Mouse (Mus musculus) midbrain, postnatal 0 days (tissue): ENCODE data around the gene Wfdc3. TPM values are rescaled to one million over a fixed set of nuclear protein-coding genes. Genes with fewer than 3 reads are reported as not detected.

ENCODE experiments used
- ATAC-seq: fragments of 200-750 bp; cut with Nextera tagmentation; 2 replicates; pipeline ENCODE4 v1.8.0; 2017; ENCODE audit warnings: moderate number of reproducible peaks, mild to moderate bottlenecking, moderate TSS enrichment, moderate library complexity; ENCODE audit not compliant: low FRiP score
- DNase-seq: peaks from one replicate; pipeline ENCODE4 v3.0.0-alpha.2; 2015; ENCODE audit warnings: low spot score
- H3K27ac ChIP-seq: fragments of 300-500 bp; sonication (generic); 2 replicates; pipeline ENCODE4 v1.5.1; 2014; ENCODE audit warnings: low read depth, mild to moderate bottlenecking, low read length, mixed read lengths
- H3K27me3 ChIP-seq: fragments of 300-500 bp; sonication (generic); 2 replicates; pipeline ENCODE4 v1.6.1; 2014; ENCODE audit warnings: low read length, control low read depth, mixed read lengths; ENCODE audit not compliant: insufficient read depth
- H3K36me3 ChIP-seq: fragments of 300-500 bp; sonication (generic); 2 replicates; pipeline ENCODE4 v1.6.1; 2014; ENCODE audit warnings: low read length, control low read depth, mixed read lengths; ENCODE audit not compliant: insufficient read depth
- H3K4me1 ChIP-seq: fragments of 300-500 bp; sonication (generic); 2 replicates; pipeline ENCODE4 v1.6.1; 2014; ENCODE audit warnings: mild to moderate bottlenecking, control low read depth, antibody characterized with exemption, low read length, mixed read lengths; ENCODE audit not compliant: insufficient read depth
- H3K4me2 ChIP-seq: fragments of 300-500 bp; sonication (generic); 2 replicates; pipeline ENCODE4 v1.6.1; 2014; ENCODE audit warnings: low read depth, mild to moderate bottlenecking, low read length, mixed read lengths; ENCODE audit not compliant: poor library complexity, severe bottlenecking
- H3K4me3 ChIP-seq: fragments of 300-500 bp; sonication (generic); 2 replicates; pipeline ENCODE4 v1.5.1; 2014; ENCODE audit warnings: low read depth, mild to moderate bottlenecking, low read length, moderate library complexity
- H3K9ac ChIP-seq: fragments of 300-500 bp; sonication (generic); replicated peaks from 2 replicates; pipeline ENCODE4 v1.6.1; 2014; ENCODE audit warnings: mild to moderate bottlenecking, low read length, moderate library complexity, mixed read lengths; ENCODE audit not compliant: poor library complexity, severe bottlenecking
- H3K9me3 ChIP-seq: fragments of 300-500 bp; sonication (generic); 2 replicates; pipeline ENCODE4 v1.6.1; 2016; ENCODE audit warnings: low read length, control low read depth
- CTCF ChIP-seq: IDR thresholded peaks from 2 replicates; pipeline ENCODE4 v1.5.1; 2016; ENCODE audit warnings: antibody characterized with exemption, mild to moderate bottlenecking
- WGBS: fragments of 180-500 bp; shearing (Covaris S2); extraction: QIAGEN DNeasy Blood & Tissue Kit; methylation state at CpG from one replicate; pipeline ENCODE4 v1.1.7; 2014; 5-methylcytosine and 5-hydroxymethylcytosine counted together
- polyA plus RNA-seq: library from polyadenylated mRNA; unstranded; fragments of >200 nt; fragmentation: Nextera tagmentation; extraction: Ambion mirVana; gene quantifications from 2 replicates; pipeline ENCODE4 v1.2.1, GENCODE M21; 2015
- total RNA-seq: library from RNA; depleted of rRNA; stranded (reverse); fragments of >200 nt; gene quantifications from 2 replicates; pipeline ENCODE4 v1.2.3, GENCODE M21; 2014

Wfdc3 gene
- total and polyA plus RNA-seq, 2 experiments from 2014 or later, result 0.16 to 0.60 TPM

GRCm38 (mm10) chr2:164746693-164747092, 962 bp upstream of the Wfdc3 start:
- Histone ChIP-seq H3K4me1 (peaks cover 9% of the 10 kb centered on the region; the same call in 1 of the 2 replicates), H3K4me3 (peak overlapping the region; percentile 92), H3K9ac (peak overlapping the region; percentile 94), H3K4me2 (peak overlapping the region; percentile 79), H3K27me3 (no peaks in the 10 kb centered on the region; the same call in 1 of the 2 replicates), H3K9me3 (no peaks in the 10 kb centered on the region), H3K36me3 (peaks cover 9% of the 10 kb centered on the region; the same call in 1 of the 2 replicates), H3K27ac (peak overlapping the region; percentile 73)
- DNase-seq (no peak), ATAC-seq (no peak)
- 60% methylated on average over 8 of the region's 8 CpGs for WGBS
- no peak for TF ChIP-seq CTCF

- Histone ChIP-seq H3K27me3 (no peaks in the 10 kb centered on the region; the same call in 1 of the 2 replicates), H3K9me3 (no peaks in the 10 kb centered on the region), H3K9ac (no peak overlapping the region), H3K4me3 (peak overlapping the region; percentile 92), H3K4me1 (peaks cover 9% of the 10 kb centered on the region; the same call in 1 of the 2 replicates), H3K36me3 (peaks cover 4% of the 10 kb centered on the region; the same call in 1 of the 2 replicates), H3K27ac (no peak overlapping the region), H3K4me2 (peak overlapping the region; percentile 79)
- 74% methylated on average over 13 of the region's 13 CpGs for WGBS
- ATAC-seq (no peak), DNase-seq (no peak)
- no peak for TF ChIP-seq CTCF
These were observed 744 bp downstream of the Wfdc3 start for GRCm38 (mm10) chr2:164744987-164745386.

DNA sequence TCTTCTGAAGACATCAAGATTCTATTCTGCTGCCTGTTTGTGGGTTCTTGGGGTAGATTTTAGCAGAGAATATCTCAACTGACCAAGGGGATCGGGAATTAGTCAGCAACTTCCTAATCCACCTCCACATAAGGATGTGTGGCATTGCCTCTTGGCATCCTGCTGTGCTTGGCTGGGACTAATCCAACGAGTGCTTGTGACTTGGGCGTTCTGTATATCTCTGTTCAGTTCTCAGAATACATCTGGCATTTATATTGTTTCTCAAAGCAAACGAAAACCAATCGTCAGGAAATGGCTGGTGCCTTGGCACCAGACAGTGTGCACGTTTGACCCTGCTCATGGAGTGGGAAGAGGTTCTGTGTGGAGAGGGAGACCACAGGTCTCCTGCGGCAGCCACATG, 5.9 kb downstream of the Wfdc3 start:
- Histone ChIP-seq H3K27ac (no peak overlapping the region), H3K4me1 (peaks cover 1% of the 10 kb centered on the region; the same call in 1 of the 2 replicates), H3K27me3 (no peaks in the 10 kb centered on the region; the same call in 1 of the 2 replicates), H3K9me3 (no peaks in the 10 kb centered on the region), H3K4me2 (no peak overlapping the region), H3K4me3 (no peak overlapping the region), H3K36me3 (no peaks in the 10 kb centered on the region), H3K9ac (no peak overlapping the region)
- TF ChIP-seq CTCF, result no peak
- ATAC-seq (no peak), DNase-seq (no peak)
- 63% methylated on average over 7 of the region's 7 CpGs for WGBS

DNA sequence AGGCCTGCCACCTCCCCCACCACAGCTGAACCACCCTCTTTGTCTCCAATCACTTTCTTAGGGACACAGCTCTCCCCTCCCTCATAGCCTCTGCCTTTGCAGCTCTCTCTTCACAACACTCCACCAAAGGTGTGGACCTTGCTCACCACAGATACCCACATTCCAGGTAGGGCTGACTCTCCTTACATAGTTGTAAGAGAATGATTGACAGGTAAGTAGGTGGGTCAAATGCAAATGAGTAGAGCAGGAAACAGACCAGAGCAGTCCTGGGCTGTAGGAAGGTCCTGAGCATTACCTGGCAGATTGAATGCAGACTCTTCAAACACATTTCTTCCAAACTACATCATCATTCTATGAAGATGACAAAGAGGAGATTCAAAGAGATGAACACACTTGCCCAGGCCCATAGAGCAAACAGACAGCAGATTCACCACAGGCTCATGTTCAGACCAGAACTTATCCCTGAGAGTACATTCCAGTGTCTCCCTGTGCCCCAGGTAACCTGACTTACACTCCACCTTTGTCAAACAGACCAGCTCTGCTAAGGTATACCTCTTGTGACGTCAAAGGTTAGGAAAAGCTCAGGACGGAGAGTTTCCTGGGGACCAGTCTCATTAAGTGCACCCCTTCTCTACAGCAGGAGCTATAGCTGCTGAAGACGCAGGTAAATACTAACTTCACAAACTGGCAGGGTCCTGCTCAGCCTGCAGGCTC, 8.2 kb downstream of the Wfdc3 start:
- Histone ChIP-seq H3K4me1 (no peaks in the 10 kb centered on the region), H3K9me3 (no peaks in the 10 kb centered on the region), H3K9ac (no peak overlapping the region), H3K4me3 (no peak overlapping the region), H3K27ac (no peak overlapping the region), H3K27me3 (no peaks in the 10 kb centered on the region), H3K36me3 (no peaks in the 10 kb centered on the region), H3K4me2 (no peak overlapping the region)
- 71% methylated on average over 3 of the region's 3 CpGs for WGBS
- DNase-seq (no peak), ATAC-seq (no peak)
- TF ChIP-seq CTCF, result no peak

- no peak overlapping the region for H3K9ac ChIP-seq
- no peaks in the 10 kb centered on the region for H3K4me1 ChIP-seq
- H3K9me3 ChIP-seq, result no peaks in the 10 kb centered on the region
- whole genome bisulfite sequencing, result 89% methylated on average over 5 of the region's 5 CpGs
- H3K27me3 ChIP-seq, result no peaks in the 10 kb centered on the region
- H3K4me2 ChIP-seq, result no peak overlapping the region
- H3K4me3 ChIP-seq, result no peak overlapping the region
- TF ChIP-seq CTCF, result no peak
- H3K27ac ChIP-seq, result no peak overlapping the region
- ATAC-seq, result no peak
- DNase-seq, result no peak
- H3K36me3 ChIP-seq, result no peaks in the 10 kb centered on the region
These were observed 10.3 kb downstream of the Wfdc3 start for GRCm38 (mm10) chr2:164735446-164735845.

- no peaks in the 10 kb centered on the region for H3K4me1 ChIP-seq
- H3K4me3 ChIP-seq, result no peak overlapping the region
- H3K36me3 ChIP-seq, result no peaks in the 10 kb centered on the region
- no peak overlapping the region for H3K4me2 ChIP-seq
- TF ChIP-seq CTCF, result no peak
- WGBS, result 86% methylated on average over 5 of the region's 5 CpGs
- no peak overlapping the region for H3K9ac ChIP-seq
- H3K9me3 ChIP-seq, result no peaks in the 10 kb centered on the region
- DNase-seq, result no peak
- no peak for ATAC-seq
- no peaks in the 10 kb centered on the region for H3K27me3 ChIP-seq
- no peak overlapping the region for H3K27ac ChIP-seq
These were observed 10.9 kb downstream of the Wfdc3 start for GRCm38 (mm10) chr2:164734839-164735238.
